Mouse (Mus musculus): Measurements from ENCODE around the gene Pck1.

Gene Pck1

DNA sequence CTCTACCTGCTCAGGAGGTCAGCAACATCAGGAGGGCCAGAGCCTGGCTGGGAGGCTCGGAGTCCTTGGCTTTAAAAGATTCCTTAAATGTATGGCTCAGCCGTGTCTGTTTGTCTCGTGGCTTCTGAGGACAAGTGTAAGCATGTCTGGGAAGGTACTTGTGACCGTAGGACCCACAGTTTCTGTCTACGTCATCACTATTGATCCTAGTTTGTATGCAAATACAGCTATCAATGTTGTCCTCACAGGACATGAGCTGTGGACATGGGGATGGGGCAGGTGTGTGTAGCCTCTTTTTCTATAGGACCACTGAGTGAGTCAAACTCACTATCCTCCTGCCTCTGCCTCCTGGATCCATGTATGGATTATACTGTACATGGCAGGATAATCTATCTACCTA is 4.8 kb upstream of the Pck1 start:
- DNase-seq (ENCODE audit: low spot score in 2 of 2): no peak

DNA sequence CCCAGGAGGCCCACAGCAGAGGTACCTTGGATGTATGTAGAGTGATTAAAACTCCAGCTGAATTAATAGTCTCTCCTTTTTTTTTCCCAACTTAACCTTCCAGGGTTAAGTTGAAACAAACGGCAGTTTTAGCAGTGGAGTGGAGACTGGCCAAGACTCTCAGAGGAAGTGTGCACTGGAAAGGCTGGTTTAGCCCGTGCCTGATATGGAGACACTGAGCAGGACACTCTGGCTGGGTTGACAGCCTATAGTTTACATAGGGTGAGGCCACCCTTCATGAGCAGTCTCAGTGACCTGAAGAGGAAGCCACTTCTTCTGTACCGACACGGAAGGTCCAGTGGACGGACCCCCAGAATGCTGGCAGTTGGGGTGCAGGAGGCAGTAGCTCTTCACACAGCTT is 1.5 kb upstream of the Pck1 start:
- DNase-seq (ENCODE audit: low spot score in 2 of 2): no peak

DNA sequence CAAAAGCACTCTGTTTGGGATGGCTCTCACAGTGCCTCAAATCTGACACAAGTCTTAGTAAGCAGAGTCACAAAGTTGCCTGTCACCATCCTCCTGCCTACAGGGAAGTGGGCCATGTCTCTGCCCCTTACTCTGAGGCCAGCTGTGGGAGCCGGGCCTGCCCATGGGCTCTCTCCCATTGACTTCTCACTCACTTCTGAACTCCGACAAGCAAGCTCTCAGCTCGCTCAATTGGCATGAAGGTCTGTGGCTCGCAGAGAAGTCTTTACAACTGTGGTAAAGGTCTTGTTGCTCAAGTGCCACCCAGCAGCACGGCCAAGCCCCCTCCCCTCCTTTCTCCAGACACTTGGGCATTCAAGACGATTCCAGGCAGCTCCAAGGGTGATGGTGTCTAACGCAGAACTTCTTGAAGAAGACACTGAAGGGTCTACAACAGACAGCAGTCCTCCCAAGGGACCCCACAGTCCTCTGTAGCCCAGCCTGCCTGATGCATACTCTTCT is 1.0 kb upstream of the Pck1 start:
- no peak for DNase-seq (ENCODE audit: low spot score in 2 of 2)

DNA sequence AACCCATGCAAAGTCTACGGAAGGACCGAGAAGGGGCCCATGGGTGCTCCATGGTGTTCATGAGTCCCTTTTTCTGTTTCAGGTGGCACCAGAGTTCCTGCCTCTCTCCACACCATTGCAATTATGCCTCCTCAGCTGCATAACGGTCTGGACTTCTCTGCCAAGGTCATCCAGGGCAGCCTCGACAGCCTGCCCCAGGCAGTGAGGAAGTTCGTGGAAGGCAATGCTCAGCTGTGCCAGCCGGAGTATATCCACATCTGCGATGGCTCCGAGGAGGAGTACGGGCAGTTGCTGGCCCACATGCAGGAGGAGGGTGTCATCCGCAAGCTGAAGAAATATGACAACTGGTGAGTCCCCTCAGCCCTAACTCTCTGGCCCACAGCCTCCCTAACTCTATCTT is 418 bp downstream of the Pck1 start:
- no peak for DNase-seq (ENCODE audit: low spot score in 2 of 2)

DNA sequence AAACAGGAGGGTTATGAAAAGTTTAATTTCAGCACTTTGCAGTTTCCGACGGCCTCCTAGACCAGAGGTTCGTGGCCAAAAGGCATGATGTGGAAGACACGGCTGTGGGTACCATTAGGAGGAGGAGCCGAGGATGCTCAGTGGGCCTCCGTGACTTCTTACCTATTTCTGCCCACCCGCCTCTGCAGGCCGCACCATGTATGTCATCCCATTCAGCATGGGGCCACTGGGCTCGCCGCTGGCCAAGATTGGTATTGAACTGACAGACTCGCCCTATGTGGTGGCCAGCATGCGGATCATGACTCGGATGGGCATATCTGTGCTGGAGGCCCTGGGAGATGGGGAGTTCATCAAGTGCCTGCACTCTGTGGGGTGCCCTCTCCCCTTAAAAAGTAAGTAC is 1.7 kb downstream of the Pck1 start:
- no peak for DNase-seq (ENCODE audit: low spot score in 2 of 2)

DNA sequence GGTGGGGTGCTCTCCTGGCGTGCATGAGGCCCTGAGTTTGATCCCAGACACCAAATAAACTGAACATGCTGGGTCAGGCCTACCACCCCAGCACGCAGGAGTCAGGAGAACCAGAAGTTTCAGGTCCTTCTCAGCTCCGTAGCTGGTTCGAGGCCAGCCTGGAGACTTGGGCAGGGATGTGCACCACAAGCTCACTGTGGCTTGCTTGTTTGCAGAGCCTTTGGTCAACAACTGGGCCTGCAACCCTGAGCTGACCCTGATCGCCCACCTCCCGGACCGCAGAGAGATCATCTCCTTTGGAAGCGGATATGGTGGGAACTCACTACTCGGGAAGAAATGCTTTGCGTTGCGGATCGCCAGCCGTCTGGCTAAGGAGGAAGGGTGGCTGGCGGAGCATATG is 2.1 kb downstream of the Pck1 start:
- DNase-seq (ENCODE audit: low spot score in 2 of 2): no peak

DNA sequence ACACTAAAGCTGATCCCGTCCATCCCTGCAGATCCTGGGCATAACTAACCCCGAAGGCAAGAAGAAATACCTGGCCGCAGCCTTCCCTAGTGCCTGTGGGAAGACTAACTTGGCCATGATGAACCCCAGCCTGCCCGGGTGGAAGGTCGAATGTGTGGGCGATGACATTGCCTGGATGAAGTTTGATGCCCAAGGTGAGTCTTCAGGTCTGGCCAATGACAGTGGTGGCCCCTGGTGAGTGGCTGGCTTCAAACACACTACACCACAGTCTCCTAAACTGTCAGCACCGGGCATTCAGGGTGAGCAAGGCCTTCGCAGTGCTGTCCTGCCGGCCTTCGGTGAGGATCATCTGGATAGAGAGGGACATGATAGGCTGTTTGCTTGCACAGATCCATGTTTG is 3.1 kb downstream of the Pck1 start:
- DNase-seq (ENCODE audit: low spot score in 2 of 2): no peak

DNA sequence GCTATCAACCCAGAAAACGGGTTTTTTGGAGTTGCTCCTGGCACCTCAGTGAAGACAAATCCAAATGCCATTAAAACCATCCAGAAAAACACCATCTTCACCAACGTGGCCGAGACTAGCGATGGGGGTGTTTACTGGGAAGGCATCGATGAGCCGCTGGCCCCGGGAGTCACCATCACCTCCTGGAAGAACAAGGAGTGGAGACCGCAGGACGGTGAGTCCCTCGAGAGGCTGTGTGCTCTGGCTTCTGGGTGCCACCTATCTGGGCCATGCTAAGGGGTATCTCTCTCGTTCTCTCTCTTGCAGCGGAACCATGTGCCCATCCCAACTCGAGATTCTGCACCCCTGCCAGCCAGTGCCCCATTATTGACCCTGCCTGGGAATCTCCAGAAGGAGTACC is 4.1 kb downstream of the Pck1 start:
- DNase-seq (ENCODE audit: low spot score in 2 of 2): no peak

DNA sequence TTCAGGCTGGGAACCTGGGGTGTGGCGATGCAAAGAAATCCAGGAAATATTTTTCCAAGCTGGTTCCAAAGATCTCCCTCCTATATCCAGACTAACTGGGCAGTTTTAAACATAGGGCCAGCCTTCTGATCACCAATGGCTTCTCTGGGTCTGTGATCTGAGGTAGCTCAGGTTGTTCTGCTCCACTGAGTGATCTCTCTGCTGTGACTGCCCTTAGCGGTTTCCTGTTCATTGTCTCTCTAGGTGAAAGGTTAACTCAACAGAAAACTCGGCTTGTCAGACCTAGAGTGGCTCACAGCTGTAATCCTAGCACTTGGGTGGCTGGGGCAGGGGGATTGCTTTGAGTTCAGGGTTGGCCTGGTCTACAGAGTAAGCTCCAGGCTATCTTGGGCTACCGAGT is 4.5 kb downstream of the Pck1 start:
- no peak for DNase-seq (ENCODE audit: low spot score in 2 of 2)

DNA sequence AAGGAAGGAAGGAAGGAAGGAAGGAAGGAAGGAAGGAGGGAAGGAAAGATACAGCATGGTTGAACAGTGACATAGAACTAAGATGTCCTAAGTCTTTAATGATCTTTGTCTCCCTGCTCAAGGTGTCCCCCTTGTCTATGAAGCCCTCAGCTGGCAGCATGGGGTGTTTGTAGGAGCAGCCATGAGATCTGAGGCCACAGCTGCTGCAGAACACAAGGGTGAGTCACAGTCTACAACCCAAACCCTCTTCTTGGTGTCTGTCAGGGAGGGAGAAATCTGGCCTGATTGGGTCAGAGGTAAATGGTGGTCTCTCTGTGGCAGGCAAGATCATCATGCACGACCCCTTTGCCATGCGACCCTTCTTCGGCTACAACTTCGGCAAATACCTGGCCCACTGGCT is 5.0 kb downstream of the Pck1 start:
- no peak for DNase-seq (ENCODE audit: low spot score in 2 of 2)

DNA sequence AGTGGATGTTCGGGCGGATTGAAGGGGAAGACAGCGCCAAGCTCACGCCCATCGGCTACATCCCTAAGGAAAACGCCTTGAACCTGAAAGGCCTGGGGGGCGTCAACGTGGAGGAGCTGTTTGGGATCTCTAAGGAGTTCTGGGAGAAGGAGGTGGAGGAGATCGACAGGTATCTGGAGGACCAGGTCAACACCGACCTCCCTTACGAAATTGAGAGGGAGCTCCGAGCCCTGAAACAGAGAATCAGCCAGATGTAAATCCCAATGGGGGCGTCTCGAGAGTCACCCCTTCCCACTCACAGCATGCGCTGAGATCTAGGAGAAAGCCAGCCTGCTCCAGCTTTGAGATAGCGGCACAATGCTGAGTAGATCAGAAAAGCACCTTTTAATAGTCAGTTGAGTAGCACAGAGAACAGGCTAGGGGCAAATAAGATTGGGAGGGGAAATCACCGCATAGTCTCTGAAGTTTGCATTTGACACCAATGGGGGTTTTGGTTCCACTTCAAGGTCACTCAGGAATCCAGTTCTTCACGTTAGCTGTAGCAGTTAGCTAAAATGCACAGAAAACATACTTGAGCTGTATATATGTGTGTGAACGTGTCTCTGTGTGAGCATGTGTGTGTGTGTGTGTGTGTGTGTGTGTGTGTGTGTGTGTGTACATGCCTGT is 5.7 kb downstream of the Pck1 start:
- no peak for DNase-seq (ENCODE audit: low spot score in 2 of 2)

DNA sequence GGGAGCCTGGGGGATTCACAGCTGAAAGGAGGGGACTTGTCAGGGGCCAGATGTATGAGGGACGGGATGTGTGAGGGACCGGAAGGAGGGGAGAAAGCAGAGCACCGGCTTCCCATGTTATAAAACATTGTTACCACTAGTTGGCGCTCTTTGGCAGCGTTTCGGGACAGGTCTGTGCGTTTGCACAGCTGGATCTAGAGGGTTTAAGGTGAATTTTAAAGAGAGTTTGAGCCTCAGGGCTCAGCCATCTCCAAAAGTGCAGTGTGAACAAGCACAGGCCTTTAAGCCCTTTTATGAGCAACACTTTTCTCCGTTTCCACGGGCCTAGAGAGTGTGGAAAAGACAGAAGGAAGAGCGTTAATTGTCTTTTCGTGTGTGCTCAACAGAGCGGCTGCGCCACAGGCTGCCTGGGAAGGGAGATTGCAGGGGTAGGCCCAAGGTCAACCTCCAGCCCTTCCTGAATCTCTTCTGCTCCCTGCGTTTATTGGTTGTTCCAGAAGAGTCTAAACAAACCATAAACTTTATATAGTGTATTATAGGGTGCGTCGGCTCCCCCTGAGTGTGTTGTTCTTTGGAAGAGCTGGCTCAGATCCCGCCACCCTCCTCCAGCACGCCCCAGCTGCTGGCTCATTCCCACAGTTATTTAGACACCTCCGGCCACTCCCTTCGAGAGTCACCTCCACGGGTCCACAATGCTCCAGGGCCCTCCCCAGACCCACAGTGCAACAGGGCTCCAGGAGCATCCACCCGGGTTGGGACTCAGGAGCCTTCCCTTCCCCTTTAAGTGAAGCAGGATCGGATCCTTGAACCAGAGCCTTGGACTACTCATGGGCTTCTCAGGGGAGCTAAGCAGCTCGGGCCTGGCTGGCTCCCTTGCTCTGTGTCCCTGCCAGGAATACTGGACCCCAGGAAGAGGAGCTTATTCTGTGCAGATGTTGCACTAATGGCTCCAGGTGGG is 6.8 kb downstream of the Pck1 start:
- DNase-seq (ENCODE audit: low spot score in 2 of 2): peak; percentile 66 to 67

DNA sequence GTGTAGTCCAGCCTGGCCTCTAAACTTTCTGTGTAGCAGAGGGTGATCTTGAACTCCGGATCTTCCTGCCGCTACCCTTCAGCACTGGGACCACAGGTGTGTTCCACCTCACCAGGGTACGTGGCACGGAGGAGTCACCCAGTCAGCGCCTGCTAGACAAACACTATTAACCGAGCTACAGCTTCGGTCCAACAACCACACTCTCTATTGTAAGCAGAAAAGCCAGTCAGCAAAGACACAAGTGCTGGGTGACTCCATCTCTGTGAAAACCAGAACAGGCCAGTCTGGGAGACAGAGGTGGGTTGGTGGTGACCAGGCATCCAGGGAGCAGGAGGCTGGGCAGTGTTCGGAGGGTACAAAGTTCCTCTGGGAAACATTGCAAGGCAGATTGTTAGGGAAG is 10.5 kb downstream of the Pck1 start:
- DNase-seq (ENCODE audit: low spot score in 2 of 2): no peak

DNA sequence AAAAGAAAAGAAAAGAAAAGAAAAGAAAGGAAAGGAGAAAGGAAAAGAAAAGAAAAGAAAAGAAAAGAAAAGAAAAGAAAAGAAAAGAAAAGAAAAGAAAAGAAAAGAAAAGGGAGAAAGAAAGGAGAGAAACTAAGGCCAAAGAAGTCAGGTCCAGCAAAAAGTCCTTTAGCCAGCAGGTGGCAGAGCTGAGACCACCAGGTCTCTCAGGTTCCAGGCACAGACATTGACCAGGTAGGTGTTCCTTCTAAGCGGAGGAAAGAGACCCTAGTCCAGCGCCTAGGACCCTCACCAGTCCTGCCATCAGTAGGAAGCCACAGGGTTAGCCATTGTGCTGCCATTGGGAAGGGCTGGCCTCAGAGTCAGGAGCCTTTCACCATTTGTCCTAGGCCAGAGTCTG is 11.5 kb downstream of the Pck1 start:
- DNase-seq (ENCODE audit: low spot score in 2 of 2): no peak

DNA sequence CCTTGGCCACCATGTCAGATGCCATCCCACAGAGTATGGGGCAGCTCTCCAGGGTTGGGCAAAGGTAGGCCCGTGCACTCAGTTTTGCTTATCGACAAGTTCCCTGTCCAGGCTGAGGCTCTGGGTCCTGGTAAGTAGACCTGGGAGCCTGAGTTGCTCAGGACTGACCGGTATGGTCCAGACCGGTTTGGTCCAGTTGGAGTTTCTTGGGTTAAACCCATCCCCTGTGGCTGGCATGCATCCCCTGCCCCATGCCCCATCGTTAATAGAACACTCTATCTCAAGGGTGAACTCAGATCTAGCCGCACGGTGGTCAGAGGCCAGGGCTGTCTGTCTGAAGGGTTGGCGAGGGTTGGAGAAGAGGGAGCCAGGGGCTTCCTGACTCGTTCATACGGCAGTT is 12.1 kb downstream of the Pck1 start:
- no peak for DNase-seq (ENCODE audit: low spot score in 2 of 2)

DNA sequence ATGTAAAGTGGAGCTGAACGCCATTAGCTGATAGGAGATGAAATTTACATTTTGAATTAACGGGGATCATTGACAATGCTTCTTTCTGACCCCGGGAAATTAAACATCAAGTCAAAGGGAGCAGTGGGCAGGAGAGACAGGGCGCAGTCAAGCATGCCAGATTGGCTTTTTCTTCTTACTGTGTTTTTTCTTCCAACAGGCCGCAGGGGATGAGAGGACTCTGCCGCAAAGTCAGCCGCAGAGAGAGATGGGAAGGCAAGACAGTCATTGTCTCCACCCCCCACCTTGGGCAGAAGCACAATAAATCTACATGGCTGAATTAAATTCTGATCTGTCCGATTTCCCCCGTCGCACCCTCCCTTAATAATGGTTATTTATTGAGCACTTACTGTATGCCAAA is 12.5 kb downstream of the Pck1 start:
- DNase-seq (ENCODE audit: low spot score in 2 of 2): no peak

DNA sequence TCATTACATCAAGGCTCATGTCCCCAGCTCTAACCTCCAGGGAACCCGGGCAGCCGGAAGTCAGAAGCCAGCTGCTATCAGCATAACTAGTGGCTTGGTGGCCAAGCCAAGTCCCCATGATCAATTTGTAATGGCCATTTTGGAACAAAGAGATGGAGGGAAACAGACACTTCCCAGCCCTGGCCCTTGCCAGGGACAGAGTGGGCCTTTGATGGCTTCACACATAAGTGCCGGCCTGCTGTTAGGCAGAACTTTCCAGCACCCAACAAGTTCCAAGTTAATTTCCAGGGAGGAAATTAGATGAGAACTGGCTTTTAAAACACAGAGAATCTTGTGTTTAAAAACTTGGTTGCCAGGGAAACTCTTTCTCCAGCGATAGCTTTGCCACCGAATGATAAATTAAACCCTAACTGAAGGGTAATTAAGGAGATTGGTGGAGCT is 15.6 kb downstream of the Pck1 start:
- peak in 1 of 2 experiments; percentile 63 for DNase-seq (ENCODE audit: low spot score in 2 of 2)

DNA sequence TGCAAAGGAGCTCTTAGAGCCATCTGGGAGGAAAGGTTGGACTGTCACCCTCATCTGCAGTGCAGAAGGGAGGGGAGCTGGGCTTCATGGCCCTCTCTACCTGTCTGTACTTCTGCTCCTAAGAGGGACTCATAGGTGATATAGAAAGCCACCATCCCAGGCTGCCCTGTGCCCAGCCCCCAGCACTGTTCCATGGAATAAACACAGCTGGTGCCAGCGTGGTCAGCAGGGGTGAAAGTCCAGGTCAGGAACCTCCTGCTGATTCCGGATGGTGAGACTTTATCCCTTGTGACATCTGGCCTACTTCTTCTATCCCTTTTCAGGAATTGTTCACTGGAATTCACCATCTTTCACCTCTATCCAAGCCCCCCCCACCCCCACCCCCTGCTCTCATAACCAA is 17.2 kb downstream of the Pck1 start:
- DNase-seq (ENCODE audit: low spot score in 2 of 2): peak in 1 of 2 experiments; percentile 24

DNA sequence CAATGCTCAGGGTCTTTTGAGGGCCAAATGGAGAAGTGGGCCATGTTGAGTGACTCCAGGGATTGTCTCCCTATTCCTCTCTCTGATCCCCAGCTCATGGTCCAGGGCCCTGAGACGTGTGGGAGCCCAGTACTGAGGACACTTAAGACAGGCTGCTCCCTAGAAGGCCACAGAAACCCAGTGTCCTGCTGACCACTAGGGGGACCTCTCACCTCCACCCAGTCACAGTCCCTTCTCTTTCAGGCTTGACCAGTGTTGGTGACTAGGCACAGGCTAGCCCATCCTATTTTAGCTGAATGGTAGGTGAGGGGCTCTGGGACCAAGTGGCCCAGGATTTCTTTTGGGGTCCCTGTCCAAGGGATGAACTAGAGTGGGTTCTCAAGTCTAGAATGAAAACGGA is 17.9 kb downstream of the Pck1 start:
- peak in 1 of 2 experiments; percentile 25 for DNase-seq (ENCODE audit: low spot score in 2 of 2)

DNA sequence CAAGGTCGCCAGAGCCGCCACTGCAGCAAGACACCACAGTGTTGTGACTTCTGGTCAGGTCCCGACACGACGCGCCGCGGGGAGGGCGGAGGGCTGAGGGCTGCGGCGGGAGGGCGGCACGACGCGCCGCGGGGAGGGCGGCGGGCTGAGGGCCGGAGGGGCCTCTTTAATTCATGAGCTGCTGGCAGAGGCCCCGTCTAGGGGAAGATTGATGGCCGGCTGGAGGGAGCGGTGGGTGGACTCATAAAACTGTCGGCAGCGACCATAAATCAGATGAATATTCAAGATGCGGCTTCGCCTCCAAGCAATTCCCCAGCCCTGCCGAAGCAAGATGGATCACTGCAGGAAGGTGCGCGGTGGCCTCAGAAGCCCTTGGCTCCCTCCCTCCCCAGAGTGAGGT is 18.6 kb downstream of the Pck1 start:
- DNase-seq (ENCODE audit: low spot score in 2 of 2): peak; percentile 71 to 79

DNA sequence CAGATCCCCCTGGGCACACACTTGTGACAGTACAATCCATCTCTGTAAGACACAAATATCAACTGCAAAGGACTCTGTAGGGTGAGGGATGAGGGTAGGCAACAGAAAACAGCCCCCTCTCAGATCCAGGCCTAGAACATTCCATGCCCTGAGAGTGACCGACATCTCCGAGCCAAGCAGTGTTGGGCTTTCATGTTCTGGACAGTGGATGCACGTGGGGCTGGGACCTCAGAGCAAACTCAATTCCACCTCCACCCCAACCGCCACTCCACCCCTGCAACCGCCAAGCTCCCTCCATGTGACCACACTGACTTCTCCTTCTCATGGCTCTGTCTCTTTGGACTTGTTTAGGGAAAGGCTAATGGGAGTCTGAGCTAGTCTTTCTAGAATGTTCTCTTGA is 19.1 kb downstream of the Pck1 start:
- DNase-seq (ENCODE audit: low spot score in 2 of 2): peak in 1 of 2 experiments; percentile 19

DNA sequence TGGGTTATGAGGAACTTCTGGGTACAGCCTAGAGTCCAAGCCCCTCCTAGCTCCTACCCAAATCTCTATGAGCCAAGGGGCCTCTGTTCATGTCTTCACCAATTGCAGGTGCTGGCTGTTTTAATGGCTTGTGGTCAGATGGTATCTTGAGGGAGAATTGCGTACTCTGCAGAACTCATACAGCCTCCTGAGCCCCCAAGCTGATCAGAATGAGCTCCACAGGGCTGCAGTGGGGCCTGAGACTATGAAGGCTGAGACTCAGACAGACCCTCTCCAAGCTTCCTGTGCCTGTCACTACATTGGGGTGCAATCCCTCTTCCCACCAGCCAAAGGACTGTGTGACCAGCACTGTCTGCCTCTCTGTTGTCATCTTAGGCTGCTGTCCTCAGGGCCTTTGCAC is 19.5 kb downstream of the Pck1 start:
- DNase-seq (ENCODE audit: low spot score in 2 of 2): no peak

DNA sequence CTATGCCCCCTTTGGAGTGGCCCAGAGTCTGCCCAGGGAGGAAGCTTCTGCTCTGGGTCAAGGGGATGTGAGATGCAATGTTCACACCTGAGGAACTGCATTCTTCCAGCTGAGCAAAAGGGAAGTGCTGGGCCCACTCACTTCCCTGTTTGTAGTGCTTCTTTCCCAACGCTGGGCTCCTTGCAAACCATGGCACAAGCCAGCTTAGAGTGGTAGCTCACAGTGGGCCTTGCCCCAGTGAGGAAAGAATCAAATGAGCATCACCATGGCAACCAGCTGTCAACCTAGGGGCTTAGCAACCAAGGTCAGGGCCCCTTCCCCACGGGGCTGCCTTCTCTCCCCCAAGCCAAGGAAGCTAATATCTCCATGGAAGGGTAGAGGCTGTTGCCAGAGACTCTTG is 20.2 kb downstream of the Pck1 start:
- peak; percentile 49 to 62 for DNase-seq (ENCODE audit: low spot score in 2 of 2)
